Mouse (Mus musculus): Measurements from ENCODE around the gene Acer1. TPM values are rescaled to one million over a fixed set of nuclear protein-coding genes. Genes with fewer than 3 reads are reported as not detected.

Gene Acer1
- polyA plus RNA-seq, 1 experiment from 2014 or later: not detected

DNA sequence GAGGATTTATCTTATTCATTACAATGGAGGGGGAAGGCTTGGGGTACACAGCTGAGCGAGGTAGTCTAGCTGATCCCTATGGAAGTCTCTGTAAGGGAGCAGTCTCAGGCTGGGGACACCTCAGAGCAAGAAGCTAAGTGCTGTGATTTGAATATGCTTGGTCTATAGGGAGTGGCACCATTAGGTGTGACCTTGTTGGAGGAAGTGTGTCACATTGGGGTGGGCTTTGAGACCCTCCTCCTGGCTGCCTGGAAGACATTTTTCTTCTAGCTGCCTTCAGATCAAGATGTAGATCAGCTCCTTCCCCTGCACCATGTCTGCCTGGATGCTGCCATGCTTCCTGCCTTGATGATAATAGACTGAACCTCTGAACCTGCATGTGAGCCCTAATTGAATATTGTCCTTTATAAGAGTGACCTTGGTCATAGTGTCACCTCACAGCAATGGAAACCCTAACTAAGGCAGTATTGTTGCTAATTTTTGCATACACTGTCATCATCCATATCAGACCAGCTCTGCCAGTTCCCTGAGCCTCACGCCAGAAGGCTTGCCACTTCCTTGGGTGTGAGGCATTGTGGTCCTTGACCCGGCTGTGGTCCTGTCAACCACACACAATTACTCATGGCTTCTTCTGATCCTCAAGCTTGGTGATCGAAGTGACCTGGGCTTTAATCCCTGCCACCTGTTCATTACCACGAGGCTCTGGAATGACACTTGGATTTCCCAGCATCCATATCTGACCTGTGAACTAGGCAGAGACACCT lies 19.1 kb downstream of the Acer1 start:
- H3K4me2 ChIP-seq (ENCODE audit: low read length): no peak overlapping the region
- WGBS: 82% methylated on average over 5 of the region's 5 CpGs
- H3K4me3 ChIP-seq (ENCODE audit: low read depth, low read length): no peak overlapping the region
- no peak overlapping the region for H3K9ac ChIP-seq (ENCODE audit: low read depth, low read length)
- no peaks in the 10 kb centered on the region for H3K36me3 ChIP-seq (ENCODE audit: control insufficient read depth, insufficient read depth, low read length)
- no peaks in the 10 kb centered on the region for H3K4me1 ChIP-seq (ENCODE audit: control insufficient read depth, insufficient read depth, low read length)
- H3K9me3 ChIP-seq (replicated peaks; ENCODE audit: control insufficient read depth, low read length, poor library complexity, severe bottlenecking): no peaks in the 10 kb centered on the region
- no peak for ATAC-seq
- H3K27me3 ChIP-seq (ENCODE audit: control insufficient read depth, insufficient read depth, low read depth, low read length): no peaks in the 10 kb centered on the region
- no peak overlapping the region for H3K27ac ChIP-seq (ENCODE audit: low read length)

DNA sequence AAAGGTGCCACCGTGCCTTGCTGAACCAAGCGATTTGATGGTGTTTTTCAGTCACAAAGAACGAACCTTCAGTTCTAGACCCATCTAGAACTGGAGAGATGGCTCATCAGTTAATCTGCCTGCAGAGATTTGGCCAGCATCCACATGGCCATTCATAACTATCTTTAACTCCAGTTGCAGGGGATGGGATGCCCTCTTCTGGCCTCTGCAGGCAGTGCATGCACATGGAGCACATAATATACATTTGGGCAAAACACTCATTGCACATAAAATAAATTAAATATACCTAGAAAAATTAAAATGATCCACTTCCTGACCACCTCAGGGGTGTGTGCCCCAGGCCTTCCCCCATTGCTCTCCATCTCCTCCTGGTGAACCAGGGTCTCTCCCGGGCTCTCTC lies 20.0 kb downstream of the Acer1 start:
- H3K9ac ChIP-seq (ENCODE audit: low read depth, low read length): no peak overlapping the region
- H3K27ac ChIP-seq (ENCODE audit: low read length): no peak overlapping the region
- 93% methylated on average over 4 of the region's 4 CpGs for WGBS
- no peaks in the 10 kb centered on the region for H3K36me3 ChIP-seq (ENCODE audit: control insufficient read depth, insufficient read depth, low read length)
- ATAC-seq: no peak
- H3K4me2 ChIP-seq (ENCODE audit: low read length): no peak overlapping the region
- H3K27me3 ChIP-seq (ENCODE audit: control insufficient read depth, insufficient read depth, low read depth, low read length): no peaks in the 10 kb centered on the region
- no peaks in the 10 kb centered on the region for H3K9me3 ChIP-seq (replicated peaks; ENCODE audit: control insufficient read depth, low read length, poor library complexity, severe bottlenecking)
- no peaks in the 10 kb centered on the region for H3K4me1 ChIP-seq (ENCODE audit: control insufficient read depth, insufficient read depth, low read length)
- no peak overlapping the region for H3K4me3 ChIP-seq (ENCODE audit: low read depth, low read length)

GRCm38 (mm10) chr17:56958667-56959066 lies 23.3 kb downstream of the Acer1 start:
- H3K36me3 ChIP-seq (ENCODE audit: control insufficient read depth, insufficient read depth, low read length): no peaks in the 10 kb centered on the region
- 83% methylated on average over 4 of the region's 4 CpGs for WGBS
- ATAC-seq: no peak
- no peaks in the 10 kb centered on the region for H3K4me1 ChIP-seq (ENCODE audit: control insufficient read depth, insufficient read depth, low read length)
- H3K27ac ChIP-seq (ENCODE audit: low read length): no peak overlapping the region
- no peak overlapping the region for H3K9ac ChIP-seq (ENCODE audit: low read depth, low read length)
- no peak overlapping the region for H3K4me3 ChIP-seq (ENCODE audit: low read depth, low read length)
- H3K4me2 ChIP-seq (ENCODE audit: low read length): no peak overlapping the region
- no peaks in the 10 kb centered on the region for H3K27me3 ChIP-seq (ENCODE audit: control insufficient read depth, insufficient read depth, low read depth, low read length)
- H3K9me3 ChIP-seq (replicated peaks; ENCODE audit: control insufficient read depth, low read length, poor library complexity, severe bottlenecking): no peaks in the 10 kb centered on the region

- ATAC-seq: no peak
- Histone ChIP-seq H3K36me3 (ENCODE audit: control insufficient read depth, insufficient read depth, low read length) (no peaks in the 10 kb centered on the region), H3K4me3 (ENCODE audit: low read depth, low read length) (no peak overlapping the region), H3K9ac (ENCODE audit: low read depth, low read length) (no peak overlapping the region), H3K27me3 (ENCODE audit: control insufficient read depth, insufficient read depth, low read depth, low read length) (no peaks in the 10 kb centered on the region), H3K4me1 (ENCODE audit: control insufficient read depth, insufficient read depth, low read length) (no peaks in the 10 kb centered on the region), H3K9me3 (replicated peaks; ENCODE audit: control insufficient read depth, low read length, poor library complexity, severe bottlenecking) (no peaks in the 10 kb centered on the region), H3K4me2 (ENCODE audit: low read length) (no peak overlapping the region), H3K27ac (ENCODE audit: low read length) (no peak overlapping the region)
- WGBS: 33% methylated on average over 11 of the region's 11 CpGs
Measured at GRCm38 (mm10) chr17:56957763-56958429, 24.0 kb downstream of the Acer1 start.

DNA sequence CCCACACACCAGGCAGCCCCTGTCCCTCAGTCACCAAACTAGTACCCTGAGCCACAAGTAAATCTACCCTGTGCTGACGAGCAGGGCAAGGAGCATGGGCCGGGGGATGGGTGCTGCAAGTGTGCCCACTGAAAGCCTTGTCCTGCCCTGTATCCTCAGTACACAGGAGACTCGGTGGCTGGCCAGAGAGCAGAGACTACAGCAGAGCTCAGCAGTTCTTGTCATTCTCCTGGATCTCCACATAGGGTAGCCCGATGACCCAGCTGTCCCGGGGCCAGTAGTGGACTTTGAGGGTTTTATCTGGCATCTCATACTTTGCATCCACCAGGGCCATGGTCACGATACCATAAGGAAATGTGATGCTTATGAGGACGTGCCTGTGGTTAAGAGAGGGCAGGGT lies 27.1 kb downstream of the Acer1 start:
- no peak overlapping the region for H3K9ac ChIP-seq (ENCODE audit: low read depth, low read length)
- no peak overlapping the region for H3K27ac ChIP-seq (ENCODE audit: low read length)
- WGBS: 89% methylated on average over 7 of the region's 7 CpGs
- H3K4me2 ChIP-seq (ENCODE audit: low read length): no peak overlapping the region
- no peak overlapping the region for H3K4me3 ChIP-seq (ENCODE audit: low read depth, low read length)
- ATAC-seq: no peak
- no peaks in the 10 kb centered on the region for H3K4me1 ChIP-seq (ENCODE audit: control insufficient read depth, insufficient read depth, low read length)
- H3K9me3 ChIP-seq (replicated peaks; ENCODE audit: control insufficient read depth, low read length, poor library complexity, severe bottlenecking): no peaks in the 10 kb centered on the region
- H3K27me3 ChIP-seq (ENCODE audit: control insufficient read depth, insufficient read depth, low read depth, low read length): no peaks in the 10 kb centered on the region
- H3K36me3 ChIP-seq (ENCODE audit: control insufficient read depth, insufficient read depth, low read length): no peaks in the 10 kb centered on the region

DNA sequence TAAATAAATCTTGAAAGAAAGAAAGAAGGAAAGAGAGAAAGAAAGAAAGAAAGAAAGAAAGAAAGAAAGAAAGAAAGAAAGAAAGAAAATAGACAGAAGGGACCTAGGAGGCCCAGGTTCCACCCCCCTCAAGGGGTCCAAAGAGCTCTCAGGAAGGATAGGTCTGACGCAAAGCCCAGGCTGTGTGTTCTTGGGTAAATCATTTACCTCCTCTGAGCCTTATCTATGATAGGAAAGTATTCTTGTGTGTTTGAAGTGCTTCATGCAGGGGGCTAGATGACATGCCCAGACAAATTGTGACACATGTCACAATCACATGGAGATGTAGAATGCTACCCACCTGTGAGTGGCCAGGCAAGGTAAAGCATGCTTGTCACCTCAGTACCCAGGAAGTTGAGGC lies 29.3 kb downstream of the Acer1 start:
- no peak for ATAC-seq
- H3K9me3 ChIP-seq (replicated peaks; ENCODE audit: control insufficient read depth, low read length, poor library complexity, severe bottlenecking): no peaks in the 10 kb centered on the region
- no peak overlapping the region for H3K4me2 ChIP-seq (ENCODE audit: low read length)
- H3K9ac ChIP-seq (ENCODE audit: low read depth, low read length): no peak overlapping the region
- no peak overlapping the region for H3K4me3 ChIP-seq (ENCODE audit: low read depth, low read length)
- no peaks in the 10 kb centered on the region for H3K36me3 ChIP-seq (ENCODE audit: control insufficient read depth, insufficient read depth, low read length)
- no peaks in the 10 kb centered on the region for H3K27me3 ChIP-seq (ENCODE audit: control insufficient read depth, insufficient read depth, low read depth, low read length)
- H3K27ac ChIP-seq (ENCODE audit: low read length): no peak overlapping the region
- 94% methylated on average over 1 of the region's 1 CpGs for WGBS
- no peaks in the 10 kb centered on the region for H3K4me1 ChIP-seq (ENCODE audit: control insufficient read depth, insufficient read depth, low read length)

DNA sequence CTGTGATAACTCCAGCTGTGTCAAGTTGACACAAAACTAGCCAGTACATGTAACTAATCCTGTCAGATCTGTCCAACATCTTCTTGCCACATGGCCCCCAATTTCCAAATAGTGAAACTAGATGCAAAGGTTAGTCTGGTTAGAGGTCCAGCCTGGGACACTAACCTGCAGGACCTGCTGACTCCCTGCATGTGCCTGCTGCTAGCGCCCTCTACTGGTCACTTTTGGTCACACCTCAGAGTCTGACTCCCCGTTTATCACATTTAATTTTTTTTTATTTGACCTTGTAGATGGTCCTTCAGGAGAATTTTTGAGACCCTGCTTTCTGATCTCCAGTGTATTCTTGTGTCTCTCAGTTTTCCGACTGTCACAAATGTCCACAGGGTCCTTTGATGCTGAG lies 31.0 kb downstream of the Acer1 start:
- Histone ChIP-seq H3K4me1 (ENCODE audit: control insufficient read depth, insufficient read depth, low read length) (no peaks in the 10 kb centered on the region), H3K9ac (ENCODE audit: low read depth, low read length) (no peak overlapping the region), H3K27ac (ENCODE audit: low read length) (no peak overlapping the region), H3K36me3 (ENCODE audit: control insufficient read depth, insufficient read depth, low read length) (no peaks in the 10 kb centered on the region), H3K9me3 (replicated peaks; ENCODE audit: control insufficient read depth, low read length, poor library complexity, severe bottlenecking) (no peaks in the 10 kb centered on the region), H3K4me2 (ENCODE audit: low read length) (no peak overlapping the region), H3K4me3 (ENCODE audit: low read depth, low read length) (no peak overlapping the region), H3K27me3 (ENCODE audit: control insufficient read depth, insufficient read depth, low read depth, low read length) (no peaks in the 10 kb centered on the region)
- 13% methylated on average over 3 of the region's 3 CpGs for WGBS
- ATAC-seq: no peak

DNA sequence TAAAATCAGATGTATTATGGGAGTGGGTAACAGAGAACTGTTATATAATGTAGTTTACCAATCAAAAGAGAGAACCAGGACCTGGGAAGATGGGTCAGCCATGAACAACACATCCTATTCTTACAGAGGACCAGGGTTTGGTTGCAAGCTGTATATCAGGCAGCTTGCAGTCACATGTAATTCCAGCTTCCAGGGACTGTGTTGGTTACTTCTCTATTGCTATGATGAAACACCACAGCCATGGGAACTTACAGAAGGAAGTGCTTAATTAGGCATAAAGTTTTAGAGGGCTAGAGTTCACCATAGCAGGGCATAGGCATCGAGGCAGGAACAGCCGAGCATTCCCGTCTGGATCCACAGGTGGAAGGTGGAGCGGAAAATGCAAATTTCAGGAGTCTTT lies 43.2 kb downstream of the Acer1 start:
- H3K4me2 ChIP-seq (ENCODE audit: low read length): no peak overlapping the region
- H3K9me3 ChIP-seq (replicated peaks; ENCODE audit: control insufficient read depth, low read length, poor library complexity, severe bottlenecking): 0 out of 2 replicates have a peak, but pooled peaks cover 2% of the 10 kb centered on the region
- peaks cover 8% of the 10 kb centered on the region for H3K4me1 ChIP-seq (ENCODE audit: control insufficient read depth, insufficient read depth, low read length)
- no peak overlapping the region for H3K4me3 ChIP-seq (ENCODE audit: low read depth, low read length)
- H3K27me3 ChIP-seq (ENCODE audit: control insufficient read depth, insufficient read depth, low read depth, low read length): no peaks in the 10 kb centered on the region
- 87% methylated on average over 4 of the region's 4 CpGs for WGBS
- no peak overlapping the region for H3K27ac ChIP-seq (ENCODE audit: low read length)
- no peaks in the 10 kb centered on the region for H3K36me3 ChIP-seq (ENCODE audit: control insufficient read depth, insufficient read depth, low read length)
- ATAC-seq: no peak
- H3K9ac ChIP-seq (ENCODE audit: low read depth, low read length): no peak overlapping the region

DNA sequence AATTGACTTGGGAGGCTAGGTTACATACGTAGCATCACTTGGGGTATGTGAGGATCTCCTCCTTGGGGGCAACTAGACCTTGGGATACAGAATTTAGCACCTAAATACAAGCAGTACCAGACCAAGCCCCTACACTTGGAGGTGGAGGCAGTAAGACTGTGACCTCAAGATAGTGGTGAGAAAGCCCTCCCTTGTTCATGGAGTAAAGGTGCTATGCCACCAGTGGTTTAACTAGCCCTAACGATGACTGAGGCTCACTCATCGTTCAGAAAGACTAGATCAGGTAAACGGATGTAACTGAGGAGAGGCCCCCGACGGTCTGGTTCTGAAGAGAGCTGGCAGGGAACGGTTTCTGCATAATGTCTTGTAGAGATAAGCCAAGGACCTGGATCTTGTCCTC lies 45.2 kb downstream of the Acer1 start:
- H3K36me3 ChIP-seq (ENCODE audit: control insufficient read depth, insufficient read depth, low read length): no peaks in the 10 kb centered on the region
- H3K4me2 ChIP-seq (ENCODE audit: low read length): no peak overlapping the region
- WGBS: 95% methylated on average over 7 of the region's 7 CpGs
- ATAC-seq: no peak
- H3K9me3 ChIP-seq (replicated peaks; ENCODE audit: control insufficient read depth, low read length, poor library complexity, severe bottlenecking): 0 out of 2 replicates have a peak, but pooled peaks cover 2% of the 10 kb centered on the region
- H3K4me3 ChIP-seq (ENCODE audit: low read depth, low read length): no peak overlapping the region
- no peaks in the 10 kb centered on the region for H3K27me3 ChIP-seq (ENCODE audit: control insufficient read depth, insufficient read depth, low read depth, low read length)
- H3K4me1 ChIP-seq (ENCODE audit: control insufficient read depth, insufficient read depth, low read length): peaks cover 28% of the 10 kb centered on the region
- H3K9ac ChIP-seq (ENCODE audit: low read depth, low read length): no peak overlapping the region
- H3K27ac ChIP-seq (ENCODE audit: low read length): no peak overlapping the region

All from midbrain, embryonic 16.5 days (tissue).